22 mouse cellular contexts compared by ENCODE assay signal in genomic region chr13:37715770-37716693, GRCm38 (mm10).
DNase-seq lines count a peak whose midpoint lies in the region; ATAC-seq and TF ChIP-seq lines count a peak whose summit lies in the region.
"Had no signal": no experiment of that assay in that cellular context is flagged by ENCODE, and none has a peak within 500 bp of the region (broad histone marks: within the 10 kb centered on the region; RNA-seq: fewer than 3 reads in every experiment).

No protein-coding gene starts in this region.

- no peaks in the 10 kb centered on the region for H3K79me3 ChIP-seq in C2C12 (ENCODE audit: low read depth)

- H3K4me1 ChIP-seq in liver, embryonic 12.5 days, result peaks cover 52% of the 10 kb centered on the region
- H3K4me1 ChIP-seq in stomach, embryonic 15.5 days, result peaks cover 5% of the 10 kb centered on the region; the same call in 1 of the 2 replicates
- H3K4me1 ChIP-seq: hindbrain, embryonic 12.5 days; limb, embryonic 12.5 days; lung, embryonic 15.5 days; midbrain, embryonic 12.5 days; neural tube, embryonic 15.5 days had no signal

- WGBS in liver, embryonic 12.5 days (ENCODE audit: insufficient replicate concordance), result 63% methylated on average over 15 of the region's 15 CpGs
- 62% methylated on average over 15 of the region's 15 CpGs for WGBS in stomach, embryonic 15.5 days

- H3ac ChIP-seq in C2C12 (ENCODE audit: control insufficient read depth, insufficient read length, low read depth), result no peak overlapping the region

- H3K27me3 ChIP-seq in C2C12 (ENCODE audit: control insufficient read depth, insufficient read depth, insufficient read length), result no peaks in the 10 kb centered on the region
- no peaks in the 10 kb centered on the region for H3K27me3 ChIP-seq in liver, embryonic 12.5 days (replicated peaks)
- H3K27me3 ChIP-seq in stomach, embryonic 15.5 days (replicated peaks), result no peaks in the 10 kb centered on the region
- H3K27me3 ChIP-seq: heart, embryonic 12.5 days; hindbrain, embryonic 12.5 days; kidney, embryonic 15.5 days; limb, embryonic 12.5 days; lung, embryonic 15.5 days; midbrain, embryonic 12.5 days; neural tube, embryonic 15.5 days; Patski had no signal

- ATAC-seq in liver, embryonic 12.5 days, result no peak
- ATAC-seq in stomach, embryonic 15.5 days (ENCODE audit: insufficient read depth, low FRiP score, low read depth), result no peak
- ATAC-seq: forebrain, postnatal 0 days; inflammation-experienced regulatory T-cells, adult 6 months; Patski had no signal

- peak overlapping the region; percentile 72; the same call in 1 of the 2 replicates for H3K27ac ChIP-seq in liver, embryonic 12.5 days
- peak overlapping the region; percentile 50; the same call in 1 of the 2 replicates for H3K27ac ChIP-seq in stomach, embryonic 15.5 days
- H3K27ac ChIP-seq: hindbrain, embryonic 12.5 days; kidney, embryonic 15.5 days; limb, embryonic 12.5 days; lung, embryonic 15.5 days; midbrain, embryonic 12.5 days; neural tube, embryonic 15.5 days had no signal

- no peaks in the 10 kb centered on the region for H3K36me3 ChIP-seq in C2C12 (ENCODE audit: control insufficient read depth, insufficient read depth)
- H3K36me3 ChIP-seq in liver, embryonic 12.5 days, result no peaks in the 10 kb centered on the region
- H3K36me3 ChIP-seq in stomach, embryonic 15.5 days, result no peaks in the 10 kb centered on the region
- H3K36me3 ChIP-seq: heart, embryonic 12.5 days; hindbrain, embryonic 12.5 days; kidney, embryonic 15.5 days; limb, embryonic 12.5 days; lung, embryonic 15.5 days; midbrain, embryonic 12.5 days; neural tube, embryonic 15.5 days had no signal

- no peak overlapping the region for H3K9ac ChIP-seq in liver, embryonic 12.5 days
- H3K9ac ChIP-seq in stomach, embryonic 15.5 days, result no peak overlapping the region
- H3K9ac ChIP-seq: forebrain, postnatal 0 days; hindbrain, embryonic 12.5 days; kidney, embryonic 15.5 days; limb, embryonic 12.5 days; lung, embryonic 15.5 days; midbrain, embryonic 12.5 days; neural tube, embryonic 15.5 days had no signal

- TF ChIP-seq CTCF in C2C12 (IDR thresholded peaks at IDR 0.05; ENCODE audit: control insufficient read depth, insufficient read depth, insufficient read length), result no peak

- no peaks in the 10 kb centered on the region for H3K79me2 ChIP-seq in C2C12 (ENCODE audit: control insufficient read depth, insufficient read depth)

- H3K4me3 ChIP-seq in C2C12 (ENCODE audit: insufficient read depth, poor library complexity, severe bottlenecking), result no peak overlapping the region
- no peak overlapping the region for H3K4me3 ChIP-seq in liver, embryonic 12.5 days
- H3K4me3 ChIP-seq in stomach, embryonic 15.5 days (replicated peaks), result no peak overlapping the region
- H3K4me3 ChIP-seq: heart, embryonic 12.5 days; hindbrain, embryonic 12.5 days; kidney, embryonic 15.5 days; limb, embryonic 12.5 days; lung, embryonic 15.5 days; midbrain, embryonic 12.5 days; neural tube, embryonic 15.5 days had no signal

- H3K9me3 ChIP-seq in liver, embryonic 12.5 days (replicated peaks), result no peaks in the 10 kb centered on the region
- H3K9me3 ChIP-seq in stomach, embryonic 15.5 days, result no peaks in the 10 kb centered on the region
- H3K9me3 ChIP-seq: heart, embryonic 12.5 days; hindbrain, embryonic 12.5 days; kidney, embryonic 15.5 days; limb, embryonic 12.5 days; lung, embryonic 15.5 days; midbrain, embryonic 12.5 days; neural tube, embryonic 15.5 days had no signal

- H3K4me2 ChIP-seq in liver, embryonic 12.5 days, result no peak overlapping the region
- no peak overlapping the region for H3K4me2 ChIP-seq in stomach, embryonic 15.5 days
- H3K4me2 ChIP-seq: heart, embryonic 12.5 days; hindbrain, embryonic 12.5 days; kidney, embryonic 15.5 days; limb, embryonic 12.5 days; lung, embryonic 15.5 days; midbrain, embryonic 12.5 days; neural tube, embryonic 15.5 days had no signal

- peak; percentile 97 for DNase-seq in gonadal fat pad, adult 2 months (ENCODE audit: low read depth)
- DNase-seq in urinary bladder, adult 18-20 months (ENCODE audit: low spot score in 2 of 2), result no peak
- DNase-seq in thymus, adult 18-20 months, result no peak
- DNase-seq in c-Kit-positive CD71-positive TER-119-positive erythroid progenitor cells, embryonic 14.5 days (ENCODE audit: low spot score), result no peak
- DNase-seq: cerebellum, adult 11 months; cerebellum, postnatal 10 days; forebrain, postnatal 0 days; gastrocnemius, postnatal 36 days; heart, postnatal 14 days; right cerebral cortex, postnatal 14 days had no signal

TF ChIP-seq in C2C12, 6 proteins besides CTCF, POLR2A, EP300 and RAD21:
- peak; percentile 69 for TF ChIP-seq CEBPB (IDR thresholded peaks at IDR 0.05; ENCODE audit: low read depth)
- no peak for TF ChIP-seq MYOD1 (IDR thresholded peaks at IDR 0.05; ENCODE audit: control insufficient read depth, insufficient read length, low read depth)
- no peak for TF ChIP-seq MYOG (IDR thresholded peaks at IDR 0.05; ENCODE audit: control insufficient read depth, extremely low read depth, insufficient read length)
